Mouse (Mus musculus) bone marrow, adult 2 months (tissue): ENCODE data around the gene Pbx2.

Experiments used
- CTCF ChIP-seq: fragments of 200-500 bp; IDR thresholded peaks from 2 replicates; pipeline ENCODE4 v1.5.1; 2011; ENCODE audit warnings: low read length, control low read depth; ENCODE audit not compliant: control insufficient read depth, insufficient read depth
- POLR2A ChIP-seq: fragments of 200-500 bp; IDR thresholded peaks from 2 replicates; pipeline ENCODE4 v1.6.1; 2011; ENCODE audit warnings: low read depth, mild to moderate bottlenecking, control low read depth, low read length, borderline replicate concordance; ENCODE audit not compliant: control insufficient read depth

DNA sequence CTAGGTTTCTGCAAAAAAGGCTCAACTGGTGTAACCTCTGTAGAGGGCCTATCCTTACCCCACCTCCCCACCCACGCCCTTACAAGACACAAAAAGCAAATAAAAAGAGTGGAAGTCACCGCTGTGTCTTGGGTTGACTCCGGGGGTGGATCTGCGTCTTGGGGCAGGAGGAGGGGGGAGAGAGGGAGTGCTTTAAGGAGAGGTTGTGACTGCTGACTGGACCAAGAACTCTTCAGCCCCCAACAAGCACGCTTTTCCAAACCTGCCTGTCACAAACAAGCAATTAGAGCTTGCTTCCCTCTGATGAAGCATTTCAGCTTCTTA lies 37.5 kb downstream of the Pbx2 start:
- TF ChIP-seq POLR2A = no peak
- no peak for TF ChIP-seq CTCF
